Mouse (Mus musculus): ENCODE measurements around the gene Fkbp4. TPM values are rescaled to one million over a fixed set of nuclear protein-coding genes. Genes with fewer than 3 reads are reported as not detected.
A peak's percentile ranks its signal among the peaks of the same experiment; 100 is the strongest.

Gene Fkbp4
- total and polyA plus RNA-seq, 3 experiments = 206 to 359 (median 351) TPM

GRCm38 (mm10) chr6:128427571-128427970 lies 10.9 kb downstream of the Fkbp4 start:
- H3K9ac ChIP-seq (ENCODE audit: low read depth, low read length) = no peak overlapping the region
- 93% methylated on average over 5 of the region's 5 CpGs for WGBS
- no peaks in the 10 kb centered on the region for H3K79me2 ChIP-seq (replicated peaks; ENCODE audit: control insufficient read depth, insufficient read depth, low read length)
- H3K4me1 ChIP-seq (ENCODE audit: control insufficient read depth, insufficient read depth, low read length) = peaks cover 3% of the 10 kb centered on the region
- H3K36me3 ChIP-seq (ENCODE audit: control insufficient read depth, insufficient read depth, low read length) = peaks cover 3% of the 10 kb centered on the region; the same call in 1 of the 2 replicates
- H3K4me3 ChIP-seq = no peak overlapping the region
- H3K27me3 ChIP-seq (ENCODE audit: control insufficient read depth, insufficient read depth, low read length) = no peaks in the 10 kb centered on the region
- no peak for DNase-seq
- TF ChIP-seq EP300 (IDR thresholded peaks at IDR 0.05; ENCODE audit: insufficient read depth, low read depth, low read length) = no peak
- no peak for TF ChIP-seq POLR2A (IDR thresholded peaks at IDR 0.05; ENCODE audit: insufficient read depth, low read depth, low read length)
- no peak for TF ChIP-seq CTCF (IDR thresholded peaks at IDR 0.05)
- intact Hi-C loops (cut with DNase I) = no loop called here
- H3K27ac ChIP-seq = no peak overlapping the region

GRCm38 (mm10) chr6:128425046-128425445 lies 13.4 kb downstream of the Fkbp4 start:
- H3K79me2 ChIP-seq (replicated peaks; ENCODE audit: control insufficient read depth, insufficient read depth, low read length) = no peaks in the 10 kb centered on the region
- peak overlapping the region; percentile 81 for H3K4me3 ChIP-seq
- H3K27ac ChIP-seq = peak overlapping the region; percentile 100
- H3K4me1 ChIP-seq (ENCODE audit: control insufficient read depth, insufficient read depth, low read length) = peaks cover 2% of the 10 kb centered on the region
- no peak for DNase-seq
- TF ChIP-seq POLR2A (IDR thresholded peaks at IDR 0.05; ENCODE audit: insufficient read depth, low read depth, low read length) = no peak
- TF ChIP-seq EP300 (IDR thresholded peaks at IDR 0.05; ENCODE audit: insufficient read depth, low read depth, low read length) = no peak
- TF ChIP-seq CTCF (IDR thresholded peaks at IDR 0.05) = no peak
- no peaks in the 10 kb centered on the region for H3K27me3 ChIP-seq (ENCODE audit: control insufficient read depth, insufficient read depth, low read length)
- 18% methylated on average over 9 of the region's 9 CpGs for WGBS
- intact Hi-C loops (cut with DNase I) = no loop called here
- H3K36me3 ChIP-seq (ENCODE audit: control insufficient read depth, insufficient read depth, low read length) = no peaks in the 10 kb centered on the region
- no peak overlapping the region for H3K9ac ChIP-seq (ENCODE audit: low read depth, low read length)

GRCm38 (mm10) chr6:128424269-128425019 lies 14.0 kb downstream of the Fkbp4 start, which contains the start of gene Itfg2:
Itfg2 (minus strand) TSS chr6:128424931.
- H3K36me3 ChIP-seq (ENCODE audit: control insufficient read depth, insufficient read depth, low read length) = no peaks in the 10 kb centered on the region
- H3K4me1 ChIP-seq (ENCODE audit: control insufficient read depth, insufficient read depth, low read length) = peaks cover 2% of the 10 kb centered on the region
- no peaks in the 10 kb centered on the region for H3K79me2 ChIP-seq (replicated peaks; ENCODE audit: control insufficient read depth, insufficient read depth, low read length)
- H3K27me3 ChIP-seq (ENCODE audit: control insufficient read depth, insufficient read depth, low read length) = no peaks in the 10 kb centered on the region
- intact Hi-C loops (cut with DNase I) = no loop called here
- H3K27ac ChIP-seq = peak within 1 kb of the TSS; percentile 100
- H3K4me3 ChIP-seq = peak within 1 kb of the TSS; percentile 81
- under 1% methylated on average over 42 of the region's 42 CpGs for WGBS
- TF ChIP-seq CTCF (IDR thresholded peaks at IDR 0.05) (no peak), POLR2A (IDR thresholded peaks at IDR 0.05; ENCODE audit: insufficient read depth, low read depth, low read length) (peak; percentile 95), EP300 (IDR thresholded peaks at IDR 0.05; ENCODE audit: insufficient read depth, low read depth, low read length) (peak; percentile 52)
- peak within 1 kb of the TSS; percentile 80 for H3K9ac ChIP-seq (ENCODE audit: low read depth, low read length)
- DNase-seq = peak; percentile 95 to 97

GRCm38 (mm10) chr6:128423496-128424268 lies 14.8 kb downstream of the Fkbp4 start:
- TF ChIP-seq EP300 (IDR thresholded peaks at IDR 0.05; ENCODE audit: insufficient read depth, low read depth, low read length) = no peak
- TF ChIP-seq CTCF (IDR thresholded peaks at IDR 0.05) = no peak
- TF ChIP-seq POLR2A (IDR thresholded peaks at IDR 0.05; ENCODE audit: insufficient read depth, low read depth, low read length) = no peak
- no peaks in the 10 kb centered on the region for H3K79me2 ChIP-seq (replicated peaks; ENCODE audit: control insufficient read depth, insufficient read depth, low read length)
- WGBS = 46% methylated on average over 15 of the region's 16 CpGs

DNA sequence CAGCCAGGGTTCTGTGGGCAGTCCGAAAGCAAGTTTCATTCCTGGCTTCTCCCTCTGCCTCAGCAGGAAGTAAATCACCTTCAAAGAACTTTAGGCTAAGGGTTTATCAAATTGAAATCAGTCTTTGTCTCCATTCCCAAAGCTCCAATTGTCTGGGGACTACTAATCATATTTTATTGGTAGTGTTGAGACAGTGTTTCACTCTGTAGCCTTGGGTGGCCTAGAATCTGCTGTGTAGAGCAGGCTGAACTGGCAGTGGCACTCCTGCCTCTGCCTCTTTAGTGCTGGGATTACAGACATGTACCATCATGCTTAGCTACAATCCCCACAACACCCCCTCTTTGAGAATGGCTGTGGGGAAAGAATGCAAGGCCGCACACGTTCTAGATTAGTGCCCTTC lies 17.0 kb downstream of the Fkbp4 start:
- H3K36me3 ChIP-seq (ENCODE audit: control insufficient read depth, insufficient read depth, low read length) = no peaks in the 10 kb centered on the region
- 85% methylated on average over 3 of the region's 3 CpGs for WGBS
- H3K4me1 ChIP-seq (ENCODE audit: control insufficient read depth, insufficient read depth, low read length) = peaks cover 2% of the 10 kb centered on the region
- H3K4me3 ChIP-seq = no peak overlapping the region
- no peak overlapping the region for H3K9ac ChIP-seq (ENCODE audit: low read depth, low read length)
- H3K27me3 ChIP-seq (ENCODE audit: control insufficient read depth, insufficient read depth, low read length) = no peaks in the 10 kb centered on the region
- DNase-seq = no peak
- H3K79me2 ChIP-seq (replicated peaks; ENCODE audit: control insufficient read depth, insufficient read depth, low read length) = no peaks in the 10 kb centered on the region
- intact Hi-C loops (cut with DNase I) = no loop called here
- no peak for TF ChIP-seq POLR2A (IDR thresholded peaks at IDR 0.05; ENCODE audit: insufficient read depth, low read depth, low read length)
- TF ChIP-seq CTCF (IDR thresholded peaks at IDR 0.05) = no peak
- no peak for TF ChIP-seq EP300 (IDR thresholded peaks at IDR 0.05; ENCODE audit: insufficient read depth, low read depth, low read length)
- no peak overlapping the region for H3K27ac ChIP-seq

More at GRCm38 (mm10) chr6:128423496-128424268, 14.8 kb downstream of the Fkbp4 start:
- intact Hi-C loops (cut with DNase I) = no loop called here
- DNase-seq = no peak
- Histone ChIP-seq H3K36me3 (ENCODE audit: control insufficient read depth, insufficient read depth, low read length) (no peaks in the 10 kb centered on the region), H3K4me1 (ENCODE audit: control insufficient read depth, insufficient read depth, low read length) (peaks cover 2% of the 10 kb centered on the region), H3K27me3 (ENCODE audit: control insufficient read depth, insufficient read depth, low read length) (no peaks in the 10 kb centered on the region), H3K9ac (ENCODE audit: low read depth, low read length) (no peak overlapping the region), H3K27ac (peak overlapping the region; percentile 100), H3K4me3 (peak overlapping the region; percentile 81)
